Mouse (Mus musculus): ENCODE results near the gene Vezt. TPM values are rescaled to one million over a fixed set of nuclear protein-coding genes. Genes with fewer than 3 reads are reported as not detected.

Gene Vezt
- polyA plus RNA-seq, 1 experiment: 7.4 TPM

DNA sequence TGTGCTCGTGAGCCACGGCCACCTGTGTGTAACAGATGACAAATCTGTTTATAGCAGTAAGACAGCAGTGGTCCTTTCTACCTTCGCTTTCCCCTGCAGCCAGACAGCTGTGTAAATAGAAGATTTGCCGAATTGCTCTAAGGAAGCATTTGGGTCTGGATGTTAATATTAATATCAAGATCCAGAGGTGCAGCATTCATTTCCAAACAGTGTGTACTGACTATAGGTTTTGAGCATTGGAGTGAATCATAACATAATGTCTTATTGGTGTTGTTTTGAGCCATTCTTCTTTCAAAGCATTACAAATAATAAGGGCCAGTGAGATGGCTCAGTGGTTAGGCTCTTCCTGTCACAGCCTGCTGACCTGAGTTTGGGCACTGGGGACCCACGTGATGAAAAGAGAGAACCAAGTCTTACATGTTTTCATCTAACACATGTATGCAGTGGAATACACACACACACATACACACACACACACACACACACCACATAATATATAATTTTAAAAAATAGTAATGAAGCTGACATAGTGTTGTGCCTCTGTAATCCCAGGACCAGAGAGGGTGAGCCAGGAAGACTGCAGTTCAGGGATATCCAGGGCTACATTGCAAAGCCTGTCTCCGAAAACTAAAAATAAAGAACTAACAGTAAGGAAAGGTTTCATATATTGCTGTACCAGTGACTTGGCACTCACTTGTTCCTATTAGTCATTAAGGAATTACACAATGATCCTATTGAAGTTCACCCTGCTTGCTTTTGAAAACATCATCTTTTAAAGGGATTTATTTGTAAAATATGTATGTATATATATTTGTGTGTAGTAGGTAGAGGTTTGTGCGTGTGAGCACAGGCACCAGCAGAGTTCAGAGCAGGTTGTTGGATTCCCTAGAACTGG, 3.0 kb upstream of the Vezt start:
- WGBS: 54% methylated on average over 7 of the region's 7 CpGs
- DNase-seq (ENCODE audit: low read depth, low spot score): no peak

DNA sequence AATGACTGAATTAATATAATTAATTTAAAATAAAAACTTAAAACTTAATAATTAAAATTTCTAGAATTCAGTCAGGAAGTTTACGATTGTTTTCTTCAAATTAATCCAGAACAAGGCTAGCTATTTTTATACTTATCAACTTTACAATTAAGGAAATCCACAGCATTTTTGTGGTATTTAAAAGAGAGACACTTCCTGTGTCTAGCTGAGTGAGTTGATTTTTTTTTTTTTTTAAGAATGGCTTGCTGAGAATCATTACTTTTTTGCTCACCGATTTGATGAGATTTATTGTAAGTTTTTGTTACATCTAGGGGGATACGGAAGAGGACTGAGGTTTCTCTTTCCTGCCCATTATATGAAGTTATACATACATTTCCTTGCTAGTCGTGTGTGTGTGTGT, 2.0 kb upstream of the Vezt start:
- DNase-seq (ENCODE audit: low read depth, low spot score): no peak
- 72% methylated on average over 4 of the region's 4 CpGs for WGBS

DNA sequence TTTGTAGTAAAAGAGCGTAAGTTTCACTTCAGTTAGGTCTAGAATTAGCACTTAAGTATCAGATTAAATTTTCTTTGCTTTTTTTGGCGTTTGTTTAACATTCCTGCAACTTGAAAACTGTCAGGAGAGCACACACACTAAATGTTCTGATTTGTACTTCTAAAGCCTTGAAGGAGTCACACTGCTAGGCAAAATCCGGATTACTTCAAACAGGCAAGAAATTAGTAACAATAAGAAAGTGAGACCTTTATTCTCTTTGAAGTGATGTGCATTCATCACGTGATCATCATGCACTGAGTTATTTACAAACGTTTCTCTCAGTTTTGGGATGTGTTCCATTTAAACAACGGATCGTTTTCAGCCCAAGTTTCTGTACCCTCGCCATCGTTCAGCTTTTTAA, 1.6 kb upstream of the Vezt start:
- WGBS: 54% methylated on average over 9 of the region's 9 CpGs
- DNase-seq (ENCODE audit: low read depth, low spot score): no peak

DNA sequence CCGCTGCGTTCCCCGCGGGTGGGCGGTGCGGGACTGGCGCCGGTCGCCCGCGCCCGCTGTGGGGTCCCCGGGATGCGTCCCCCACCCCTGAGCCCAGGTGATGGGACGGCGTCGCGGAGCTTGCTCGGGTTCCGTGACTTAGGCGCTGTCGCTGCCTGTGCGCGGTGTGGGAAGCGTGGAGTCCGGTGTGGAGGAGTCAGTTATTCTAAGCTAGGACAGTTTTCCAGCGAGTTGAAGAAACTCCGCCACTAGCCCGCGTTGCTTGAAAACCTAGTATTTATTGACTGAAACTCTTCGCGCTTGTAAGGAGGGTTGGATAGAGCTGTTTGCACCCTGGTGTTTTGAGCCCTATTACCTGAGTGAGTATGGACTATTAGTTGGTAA, 750 bp upstream of the Vezt start:
- WGBS: under 1% methylated on average over 27 of the region's 32 CpGs
- no peak for DNase-seq (ENCODE audit: low read depth, low spot score)

DNA sequence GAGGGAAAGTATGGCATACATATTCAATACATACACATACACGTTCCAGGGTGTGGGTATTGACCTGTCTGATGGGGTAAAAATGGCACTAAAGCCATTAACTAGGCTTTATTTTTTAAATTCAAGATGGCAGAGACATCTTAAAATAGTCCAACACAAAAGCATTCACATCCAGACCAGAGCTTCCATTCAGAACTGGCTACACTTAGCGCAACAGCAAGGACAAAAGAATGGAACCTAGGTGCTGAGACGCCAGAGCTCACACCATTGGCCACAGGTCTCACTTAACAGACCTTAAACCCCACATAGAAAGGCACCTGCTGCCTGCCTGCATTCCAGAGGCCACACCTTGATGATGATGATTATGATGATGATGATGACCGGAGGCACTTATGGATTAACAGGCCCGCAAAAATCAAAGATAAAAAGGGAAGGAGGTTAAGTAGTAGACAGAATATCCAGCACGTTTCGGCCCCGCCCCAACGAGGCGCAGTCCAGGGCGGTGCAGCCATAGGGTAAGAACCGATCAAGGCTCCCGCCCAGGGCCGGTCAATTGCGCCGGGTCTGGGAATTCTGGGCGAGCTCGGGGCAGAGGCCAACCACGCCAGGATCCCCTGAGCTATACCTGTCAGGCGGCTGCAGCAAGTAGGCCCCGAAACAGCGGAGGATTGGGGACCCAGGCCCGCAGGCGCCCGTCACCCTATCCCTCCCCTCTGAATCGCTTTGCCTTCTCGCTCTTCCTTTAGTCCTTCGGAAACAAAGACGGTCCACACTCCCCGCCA, 550 bp downstream of the Vezt start:
- DNase-seq (ENCODE audit: low read depth, low spot score): no peak
- 1% methylated on average over 30 of the region's 30 CpGs for WGBS

DNA sequence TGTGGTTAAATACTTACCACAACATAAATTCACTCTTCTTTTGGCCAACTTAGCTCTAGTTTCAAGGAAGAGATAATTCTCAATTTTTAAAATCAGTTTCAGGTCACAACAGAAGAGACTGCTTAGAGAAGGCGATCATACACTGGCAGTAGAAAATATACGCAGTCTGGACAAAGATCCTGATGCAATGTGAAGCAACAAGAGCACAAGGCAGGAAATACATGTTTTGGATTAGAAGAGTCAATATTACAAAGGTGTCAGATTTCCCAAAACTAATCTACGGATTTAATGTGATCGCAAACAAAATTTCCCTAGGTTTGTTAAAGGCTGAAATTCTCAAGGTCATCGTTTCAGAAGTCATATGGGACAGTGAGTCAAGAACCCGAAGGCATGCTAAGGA, 4.5 kb downstream of the Vezt start:
- 94% methylated on average over 6 of the region's 6 CpGs for WGBS
- DNase-seq (ENCODE audit: low read depth, low spot score): no peak

DNA sequence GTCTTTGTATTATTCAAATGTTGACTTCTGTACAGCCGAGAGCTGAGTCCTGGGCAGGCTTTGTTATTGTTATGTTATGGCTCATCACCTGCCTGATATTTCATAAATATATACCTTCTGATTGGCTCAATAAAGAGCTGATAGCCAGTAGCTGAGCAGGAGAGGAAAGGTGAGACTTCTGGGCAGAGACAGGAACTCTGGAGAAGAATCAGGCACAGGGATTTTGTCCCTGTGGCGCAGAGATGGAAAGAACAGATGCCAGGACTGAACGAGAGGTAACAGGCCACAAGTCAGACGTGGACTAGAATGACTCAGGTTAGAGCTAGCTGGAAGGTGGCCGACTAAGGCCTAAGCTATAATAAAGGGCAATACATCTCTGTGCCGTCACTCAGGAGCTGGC, 7.1 kb downstream of the Vezt start:
- DNase-seq (ENCODE audit: low read depth, low spot score): no peak
- 65% methylated on average over 6 of the region's 6 CpGs for WGBS

DNA sequence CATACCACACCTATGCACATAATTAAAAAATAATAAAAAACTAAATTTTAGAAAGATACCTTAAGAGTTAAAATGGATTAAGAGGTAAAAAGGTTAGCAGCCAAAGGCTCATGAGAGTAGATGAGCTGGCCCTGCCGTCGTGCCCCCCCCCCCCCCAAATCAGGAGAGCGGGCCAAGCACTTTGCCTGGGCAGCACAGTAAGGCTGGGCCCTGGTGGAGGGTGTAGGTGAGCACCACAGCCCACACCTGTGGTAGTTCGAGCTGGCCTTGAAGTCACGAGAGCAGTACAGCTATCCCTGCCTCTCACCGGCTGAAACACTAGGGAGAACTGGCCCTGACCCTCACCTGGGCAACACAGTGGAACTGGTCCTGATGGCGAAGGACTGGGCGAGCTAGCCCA, 10.5 kb downstream of the Vezt start:
- 95% methylated on average over 8 of the region's 8 CpGs for WGBS
- DNase-seq (ENCODE audit: low read depth, low spot score): no peak

DNA sequence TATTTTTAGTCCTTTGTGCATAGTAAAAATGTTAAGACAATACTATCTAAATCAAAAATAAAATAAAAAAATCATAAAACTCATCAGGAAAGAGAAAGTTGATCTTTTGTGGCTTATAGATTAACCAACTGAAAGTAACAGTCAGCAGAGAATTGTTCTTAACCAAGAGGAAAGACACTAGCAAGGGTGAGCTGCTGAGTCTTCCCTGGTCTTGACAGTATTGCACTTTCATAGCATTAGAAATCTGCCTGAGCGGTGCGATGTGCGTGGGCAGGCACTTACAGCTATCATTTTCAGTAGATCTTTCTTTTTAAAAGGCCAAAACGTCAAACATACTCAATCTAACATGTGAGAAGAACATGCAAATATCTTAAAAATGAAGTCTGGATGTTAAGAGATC, 14.6 kb downstream of the Vezt start:
- DNase-seq (ENCODE audit: low read depth, low spot score): no peak
- WGBS: 86% methylated on average over 4 of the region's 4 CpGs

DNA sequence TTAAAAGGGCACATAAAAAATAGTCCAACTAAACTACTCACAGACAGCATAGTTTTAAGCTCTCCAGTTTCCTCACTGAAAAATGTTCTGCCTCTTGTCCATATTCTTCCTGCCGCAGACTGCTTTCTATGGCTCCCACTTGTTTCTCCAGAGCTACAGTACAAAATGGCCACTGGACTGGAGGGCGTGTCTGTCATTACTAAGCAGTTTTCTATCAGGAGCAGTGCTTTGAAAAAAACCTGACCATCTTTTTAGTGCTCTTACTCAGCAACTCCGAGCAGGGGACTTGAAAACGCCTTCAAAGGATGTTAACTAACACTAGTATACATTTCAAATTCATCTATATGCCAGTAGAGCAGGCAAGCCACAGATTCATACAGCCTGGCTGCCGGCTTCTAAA, 15.0 kb downstream of the Vezt start:
- no peak for DNase-seq (ENCODE audit: low read depth, low spot score)
- WGBS: 69% methylated on average over 5 of the region's 5 CpGs

DNA sequence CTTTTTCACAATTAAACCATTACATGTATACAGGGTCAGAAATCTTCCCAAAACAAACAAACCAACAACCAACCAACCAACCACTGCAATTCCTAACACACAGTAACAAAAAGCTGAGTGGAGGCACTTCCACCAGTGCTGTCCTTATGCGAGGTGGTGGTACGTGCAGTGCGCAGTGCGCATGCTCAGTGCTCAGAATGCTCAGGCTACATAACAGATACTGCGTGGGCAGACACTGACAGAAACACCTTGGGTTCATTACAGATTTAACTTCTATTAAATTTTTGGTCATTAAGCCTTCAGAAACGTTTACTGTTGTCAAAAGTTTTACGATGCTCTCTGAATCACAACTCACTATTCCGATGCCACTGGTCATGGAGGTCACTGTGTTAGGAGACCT, 18.2 kb downstream of the Vezt start:
- WGBS: 78% methylated on average over 8 of the region's 8 CpGs
- DNase-seq (ENCODE audit: low read depth, low spot score): no peak

DNA sequence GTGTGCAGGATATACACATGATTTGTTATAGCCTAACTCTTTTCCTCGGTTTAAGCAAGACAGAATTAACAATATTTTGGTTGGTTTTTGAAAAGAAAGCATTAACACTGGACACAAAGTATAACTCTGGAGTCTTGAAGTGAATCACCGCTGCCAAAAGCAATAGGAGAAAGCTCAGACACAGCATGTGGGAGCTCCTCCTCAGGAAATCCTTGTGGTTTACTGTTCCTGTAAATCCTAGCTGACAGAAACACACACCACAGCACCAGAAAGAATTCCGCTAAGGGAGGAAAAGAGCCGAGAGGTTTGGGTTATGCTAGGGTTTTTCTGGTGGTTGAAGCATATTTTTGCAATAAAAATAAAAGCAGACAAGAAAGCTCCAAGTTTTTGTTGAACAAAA, 21.4 kb downstream of the Vezt start:
- no peak for DNase-seq (ENCODE audit: low read depth, low spot score)

DNA sequence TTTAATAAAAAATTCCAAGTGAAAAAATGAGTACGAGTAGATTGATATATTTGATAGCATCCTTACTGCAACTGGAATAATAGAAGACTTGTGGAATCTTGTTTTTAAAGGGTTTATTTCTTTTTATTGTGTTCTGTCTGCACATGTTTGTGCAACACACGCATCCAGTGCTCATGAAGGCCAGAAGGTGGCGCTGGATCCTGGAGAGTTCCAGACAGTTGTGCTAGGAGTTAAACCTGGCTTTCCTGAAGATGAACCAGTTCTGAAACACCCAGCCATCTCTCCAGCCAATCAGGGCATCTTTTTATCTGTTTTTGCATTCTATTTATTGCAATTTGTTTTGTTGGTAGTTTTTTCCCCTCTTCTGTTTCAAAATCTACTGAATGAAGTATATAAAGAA, 22.4 kb downstream of the Vezt start:
- no peak for DNase-seq (ENCODE audit: low read depth, low spot score)
- 49% methylated on average over 3 of the region's 3 CpGs for WGBS

More for the DNA sequence above, 21.4 kb downstream of the Vezt start:
- 69% methylated on average over 4 of the region's 4 CpGs for WGBS

DNA sequence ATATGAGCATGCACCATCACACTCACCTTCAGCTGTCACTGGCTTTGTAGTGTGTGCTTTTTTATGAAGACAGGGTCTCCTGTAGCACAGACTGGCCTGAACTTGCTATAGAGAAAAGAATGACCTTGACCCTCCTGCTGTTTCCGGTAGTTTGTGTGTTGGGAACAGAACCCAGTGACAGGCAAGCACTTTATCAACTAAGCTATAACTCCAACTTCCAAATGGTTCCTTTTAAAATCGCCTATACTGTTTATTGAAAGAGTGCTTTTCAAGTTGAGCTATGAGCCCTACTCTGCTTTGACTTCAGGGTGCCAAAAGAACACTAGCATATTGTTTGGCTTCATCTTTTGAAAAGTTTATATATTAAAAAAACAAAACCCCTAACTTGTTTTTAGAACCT, 24.6 kb downstream of the Vezt start:
- WGBS: 51% methylated on average over 2 of the region's 2 CpGs
- DNase-seq (ENCODE audit: low read depth, low spot score): no peak

DNA sequence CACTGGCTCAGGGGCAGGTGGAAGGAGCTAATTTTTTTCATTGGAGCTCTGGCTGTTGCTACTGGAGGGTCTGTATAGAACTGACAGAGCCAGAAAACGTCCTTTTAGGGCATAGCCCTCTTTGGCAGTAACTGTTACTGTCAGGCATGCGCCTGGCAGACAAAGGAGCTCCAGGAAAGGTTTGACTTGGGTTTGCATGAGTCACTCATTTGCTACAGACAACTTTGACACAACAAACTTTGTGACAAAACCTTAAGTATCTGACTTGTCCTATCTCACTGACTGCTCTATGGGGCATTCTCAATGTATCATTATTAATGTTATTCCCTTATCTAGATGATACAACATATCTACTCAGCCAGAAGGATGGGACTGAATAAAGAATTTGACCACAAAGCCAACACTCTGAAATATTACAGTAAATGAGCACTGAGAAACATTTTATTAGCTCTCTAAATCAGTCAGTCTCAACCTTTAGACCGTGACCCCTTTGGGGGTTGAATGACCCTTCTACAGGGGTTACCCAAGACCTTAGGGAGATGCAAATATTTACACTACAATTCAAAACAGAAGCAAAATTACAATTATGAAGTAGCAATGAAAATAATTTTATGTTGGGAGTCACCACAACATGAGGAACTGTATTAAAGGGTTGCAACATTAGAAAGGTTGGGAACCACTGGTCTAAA, 25.5 kb downstream of the Vezt start:
- DNase-seq (ENCODE audit: low read depth, low spot score): no peak
- WGBS: 74% methylated on average over 3 of the region's 3 CpGs

DNA sequence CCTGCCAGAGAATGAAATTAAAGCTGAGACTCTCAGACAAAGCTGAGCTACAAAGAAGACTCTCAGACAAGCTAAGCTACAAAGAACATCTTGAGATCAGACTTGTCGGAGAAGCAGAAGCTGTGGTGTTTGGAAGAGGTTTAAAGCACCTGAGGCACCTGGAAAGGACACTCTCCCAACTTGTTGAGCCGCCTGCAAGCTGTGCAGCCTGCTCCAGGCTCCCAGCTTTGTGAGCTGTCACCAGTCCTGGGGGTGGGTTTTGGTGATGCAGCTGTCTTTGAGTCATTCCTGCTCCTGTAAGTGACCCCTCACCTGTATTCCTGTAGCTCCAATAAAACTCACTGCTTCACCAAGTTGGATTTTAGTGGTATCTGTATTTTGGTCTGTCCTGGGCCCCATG, 27.3 kb downstream of the Vezt start:
- DNase-seq (ENCODE audit: low read depth, low spot score): no peak
- WGBS: 94% methylated on average over 2 of the region's 2 CpGs

DNA sequence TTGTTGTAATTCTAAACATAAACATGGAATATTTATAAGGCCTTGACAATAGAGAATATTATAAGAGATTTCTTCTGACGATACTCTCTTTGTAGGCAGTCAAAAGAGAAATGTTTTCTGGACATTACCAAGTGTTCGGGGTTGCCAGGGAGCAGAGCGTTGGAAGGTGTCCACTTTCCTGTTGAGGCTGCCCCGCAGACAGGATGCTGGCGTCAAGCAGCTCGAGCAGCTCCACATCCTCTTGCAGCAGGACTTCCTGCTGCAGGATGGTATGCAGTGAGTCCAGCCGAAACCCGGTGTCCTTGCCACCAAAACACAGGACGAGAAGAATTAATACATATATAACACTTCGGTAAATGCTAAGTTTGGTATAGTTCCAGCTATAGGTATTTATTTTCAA, 35.4 kb downstream of the Vezt start:
- WGBS: 87% methylated on average over 10 of the region's 10 CpGs
- DNase-seq (ENCODE audit: low read depth, low spot score): no peak

DNA sequence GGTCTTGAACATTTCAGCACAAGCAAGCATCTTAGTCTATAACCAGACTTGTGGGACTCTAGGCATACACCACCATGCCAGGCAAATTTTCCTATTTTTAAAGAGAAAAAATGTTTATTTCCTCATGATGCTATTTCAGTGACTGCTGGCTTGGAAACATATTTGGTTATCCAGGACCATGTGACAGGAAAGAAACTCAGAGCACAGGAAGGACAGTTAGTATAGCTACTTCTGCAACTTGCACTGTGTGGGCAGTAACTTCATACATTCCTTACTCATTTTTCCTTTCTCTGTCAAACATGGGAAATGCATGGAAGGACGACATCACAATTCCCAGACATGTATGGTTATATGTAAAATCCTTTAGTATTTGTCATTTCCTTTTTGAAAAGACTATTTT, 36.3 kb downstream of the Vezt start:
- DNase-seq (ENCODE audit: low read depth, low spot score): no peak
- WGBS: 76% methylated on average over 1 of the region's 1 CpGs

DNA sequence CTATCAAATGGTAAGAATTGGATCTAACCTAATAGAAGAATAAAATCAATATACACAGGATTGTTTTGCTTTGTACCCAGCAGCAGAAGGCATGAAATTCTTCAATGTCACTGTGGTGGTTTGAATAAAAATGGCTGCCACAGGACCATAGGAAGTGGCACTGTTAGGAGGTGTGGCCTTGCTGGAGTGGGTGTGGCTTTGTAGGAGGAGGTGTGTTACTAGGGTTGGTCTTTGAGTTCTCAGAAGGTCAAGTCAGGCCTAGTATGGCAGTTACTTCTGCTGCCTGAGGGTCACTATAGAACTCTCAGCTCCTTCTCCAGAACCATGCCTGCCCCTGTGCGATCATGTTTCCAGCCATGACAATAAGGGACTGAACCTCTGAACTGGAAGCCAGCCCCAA, 40.5 kb downstream of the Vezt start:
- 100% methylated on average over 1 of the region's 1 CpGs for WGBS
- DNase-seq (ENCODE audit: low read depth, low spot score): no peak

DNA sequence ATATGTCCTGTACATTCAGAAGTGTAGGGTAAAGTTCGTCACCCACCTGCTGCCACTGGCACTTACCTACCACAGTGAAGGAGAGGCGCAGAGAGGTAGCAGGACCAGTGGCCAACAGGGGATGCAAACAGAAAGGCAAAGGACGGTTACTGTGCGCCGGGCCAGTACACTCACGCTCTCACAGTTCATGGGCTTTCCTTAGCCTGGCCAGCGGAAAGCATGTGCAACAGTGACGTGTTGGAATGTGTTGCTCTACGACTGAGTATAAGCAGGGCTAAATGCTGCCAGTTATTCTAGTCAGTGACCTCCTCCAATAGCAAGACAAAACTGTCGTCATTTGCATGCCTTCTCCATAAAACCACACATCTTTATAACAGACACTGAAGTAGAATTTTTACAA, 41.5 kb downstream of the Vezt start:
- 92% methylated on average over 10 of the region's 10 CpGs for WGBS
- DNase-seq (ENCODE audit: low read depth, low spot score): no peak

DNA sequence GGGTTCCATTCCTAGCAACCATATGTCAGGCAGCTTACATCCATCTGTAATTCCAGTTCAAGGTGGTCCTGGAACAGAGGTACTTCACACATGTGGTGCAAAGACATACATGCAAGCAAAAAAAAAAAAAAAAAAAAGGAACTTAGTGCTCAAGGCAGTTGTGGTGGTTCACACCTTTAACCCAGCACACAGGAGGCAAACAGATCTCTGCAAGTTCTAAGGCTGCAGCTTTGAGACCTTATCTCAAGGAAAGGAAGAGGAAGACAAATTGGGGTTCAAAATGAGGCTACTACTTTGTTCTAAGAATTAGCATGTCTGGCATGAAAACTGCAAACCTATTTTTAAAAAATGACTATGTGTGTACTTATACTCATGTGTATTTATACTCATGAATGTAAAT, 50.3 kb downstream of the Vezt start:
- DNase-seq (ENCODE audit: low read depth, low spot score): no peak

Data from large intestine, adult 2 months (tissue).